Mouse (Mus musculus): ENCODE results near the gene Kcnh3. TPM values are rescaled to one million over a fixed set of nuclear protein-coding genes. Genes with fewer than 3 reads are reported as not detected.

The Kcnh3 gene
- polyA plus RNA-seq, 1 experiment: 3.0 TPM

DNA sequence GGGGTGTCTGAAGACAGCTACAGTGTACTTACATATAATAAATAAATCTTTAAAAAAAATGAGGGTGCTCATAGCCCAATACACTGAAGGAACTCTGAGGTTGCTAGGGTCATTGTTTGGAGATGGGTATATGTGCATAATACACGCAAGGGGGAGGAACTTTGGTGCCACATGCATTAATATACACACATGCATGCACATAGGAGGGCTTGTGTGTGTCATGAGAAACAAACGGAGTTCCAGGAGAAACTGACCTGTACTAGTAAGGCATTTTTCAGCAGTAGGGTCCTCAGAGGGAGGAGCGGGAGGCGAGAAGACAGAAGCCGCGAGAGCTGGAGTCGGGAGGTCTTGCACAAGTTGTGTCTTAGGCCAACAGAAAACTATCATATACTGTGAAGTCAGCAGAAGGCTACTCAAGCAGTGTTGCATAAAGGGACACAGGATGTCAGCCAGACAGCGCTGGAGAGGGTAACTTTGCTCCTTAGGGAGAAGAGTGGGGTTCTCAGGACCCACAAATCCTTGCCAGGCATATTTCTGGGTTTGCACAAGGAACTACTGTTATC, 34.6 kb downstream of the Kcnh3 start:
- H3K27ac ChIP-seq (ENCODE audit: insufficient read depth, low read depth, low read length): no peak overlapping the region
- H3K36me3 ChIP-seq (ENCODE audit: control insufficient read depth, insufficient read depth, low read length): no peaks in the 10 kb centered on the region
- H3K27me3 ChIP-seq (ENCODE audit: control insufficient read depth, insufficient read depth, low read length): no peaks in the 10 kb centered on the region
- peaks cover 15% of the 10 kb centered on the region; the same call in 1 of the 2 replicates for H3K4me1 ChIP-seq (ENCODE audit: control insufficient read depth, insufficient read depth, insufficient read length, low read length)
- 56% methylated on average over 8 of the region's 8 CpGs for WGBS
- TF ChIP-seq POLR2A (IDR thresholded peaks at IDR 0.05; ENCODE audit: low read depth, low read length): no peak
- TF ChIP-seq CTCF (IDR thresholded peaks at IDR 0.05; ENCODE audit: extremely low read depth, insufficient read length, insufficient replicate concordance, low read depth, low read length): no peak
- no peak overlapping the region for H3K4me3 ChIP-seq (ENCODE audit: low read depth, low read length)

DNA sequence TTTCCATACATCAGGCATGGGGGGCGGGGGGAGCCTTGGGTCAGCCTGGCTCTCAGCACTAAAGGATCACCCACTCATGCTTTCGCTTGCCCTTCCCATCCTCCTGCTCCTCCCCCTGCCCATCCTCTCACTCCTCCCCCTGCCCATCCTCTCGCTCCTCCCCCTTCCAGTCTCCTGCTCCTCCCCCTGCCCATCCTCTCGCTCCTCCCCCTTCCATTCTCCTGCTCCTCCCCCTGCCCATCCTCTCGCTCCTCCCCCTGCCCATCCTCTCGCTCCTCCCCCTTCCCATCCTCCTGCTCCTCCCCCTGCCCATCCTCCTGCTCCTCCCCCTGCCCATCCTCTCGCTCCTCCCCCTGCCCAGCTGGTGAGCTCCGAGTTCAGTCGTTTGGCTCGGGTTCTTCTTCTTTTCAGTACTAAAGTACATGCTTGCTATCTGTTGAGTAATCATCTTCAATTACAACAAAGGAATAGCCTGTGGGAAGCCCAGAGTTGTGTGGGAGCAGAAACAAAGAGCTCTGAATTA, 35.1 kb downstream of the Kcnh3 start:
- TF ChIP-seq CTCF (IDR thresholded peaks at IDR 0.05; ENCODE audit: extremely low read depth, insufficient read length, insufficient replicate concordance, low read depth, low read length): no peak
- peaks cover 11% of the 10 kb centered on the region; the same call in 1 of the 2 replicates for H3K4me1 ChIP-seq (ENCODE audit: control insufficient read depth, insufficient read depth, insufficient read length, low read length)
- 3% methylated on average over 7 of the region's 10 CpGs for WGBS
- H3K4me3 ChIP-seq (ENCODE audit: low read depth, low read length): no peak overlapping the region
- no peaks in the 10 kb centered on the region for H3K36me3 ChIP-seq (ENCODE audit: control insufficient read depth, insufficient read depth, low read length)
- H3K27me3 ChIP-seq (ENCODE audit: control insufficient read depth, insufficient read depth, low read length): no peaks in the 10 kb centered on the region
- H3K27ac ChIP-seq (ENCODE audit: insufficient read depth, low read depth, low read length): peak overlapping the region; percentile 24

DNA sequence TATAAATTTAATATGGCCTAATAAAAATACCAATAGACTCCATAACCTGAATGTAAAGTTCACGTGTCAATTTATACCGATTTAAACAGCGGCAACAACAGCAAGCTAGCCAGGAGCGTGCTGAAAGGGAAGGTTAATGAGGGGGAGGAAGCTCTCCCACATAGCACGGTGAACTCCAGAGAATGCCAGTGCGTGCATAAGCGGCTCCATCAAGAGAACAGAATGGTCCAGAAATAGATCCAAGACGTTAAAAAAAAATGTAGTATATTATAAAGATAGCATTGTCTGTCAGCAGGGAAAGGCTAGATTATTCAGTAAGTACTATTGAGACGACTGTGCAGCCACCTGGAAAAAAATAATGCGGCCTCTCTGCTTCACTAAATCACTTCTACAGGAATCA, 38.0 kb downstream of the Kcnh3 start:
- 42% methylated on average over 10 of the region's 10 CpGs for WGBS

DNA sequence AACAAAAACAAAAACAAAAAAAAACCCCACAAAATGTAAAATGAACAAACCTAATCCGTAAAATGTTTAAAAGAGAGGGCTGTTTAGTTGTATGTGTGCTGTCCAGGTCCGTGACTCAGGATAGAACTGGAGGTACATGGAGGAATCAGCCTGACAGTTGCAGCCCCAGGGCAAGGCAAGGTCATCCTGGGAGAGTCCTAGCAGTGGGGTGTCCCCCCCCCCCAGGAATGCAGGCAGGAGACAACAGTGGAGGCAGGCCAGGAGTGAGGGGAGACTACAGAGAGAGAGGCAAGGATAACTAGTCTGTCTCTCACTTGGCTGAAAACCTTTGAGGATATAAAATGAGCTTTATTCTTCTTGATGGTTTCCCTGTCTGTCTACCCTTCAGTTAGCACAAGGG, 39.7 kb downstream of the Kcnh3 start:
- H3K4me1 ChIP-seq (ENCODE audit: control insufficient read depth, insufficient read depth, insufficient read length, low read length): peaks cover 14% of the 10 kb centered on the region; the same call in 1 of the 2 replicates
- no peak overlapping the region for H3K4me3 ChIP-seq (ENCODE audit: low read depth, low read length)
- no peaks in the 10 kb centered on the region for H3K27me3 ChIP-seq (ENCODE audit: control insufficient read depth, insufficient read depth, low read length)
- 96% methylated on average over 2 of the region's 2 CpGs for WGBS
- TF ChIP-seq POLR2A (IDR thresholded peaks at IDR 0.05; ENCODE audit: low read depth, low read length): no peak
- no peak for TF ChIP-seq CTCF (IDR thresholded peaks at IDR 0.05; ENCODE audit: extremely low read depth, insufficient read length, insufficient replicate concordance, low read depth, low read length)
- H3K36me3 ChIP-seq (ENCODE audit: control insufficient read depth, insufficient read depth, low read length): no peaks in the 10 kb centered on the region
- H3K27ac ChIP-seq (ENCODE audit: insufficient read depth, low read depth, low read length): no peak overlapping the region

More for the DNA sequence above, 38.0 kb downstream of the Kcnh3 start:
- Histone ChIP-seq H3K4me3 (ENCODE audit: low read depth, low read length) (no peak overlapping the region), H3K4me1 (ENCODE audit: control insufficient read depth, insufficient read depth, insufficient read length, low read length) (peaks cover 14% of the 10 kb centered on the region; the same call in 1 of the 2 replicates), H3K36me3 (ENCODE audit: control insufficient read depth, insufficient read depth, low read length) (no peaks in the 10 kb centered on the region), H3K27me3 (ENCODE audit: control insufficient read depth, insufficient read depth, low read length) (no peaks in the 10 kb centered on the region), H3K27ac (ENCODE audit: insufficient read depth, low read depth, low read length) (no peak overlapping the region)
- no peak for TF ChIP-seq CTCF (IDR thresholded peaks at IDR 0.05; ENCODE audit: extremely low read depth, insufficient read length, insufficient replicate concordance, low read depth, low read length)
- no peak for TF ChIP-seq POLR2A (IDR thresholded peaks at IDR 0.05; ENCODE audit: low read depth, low read length)

DNA sequence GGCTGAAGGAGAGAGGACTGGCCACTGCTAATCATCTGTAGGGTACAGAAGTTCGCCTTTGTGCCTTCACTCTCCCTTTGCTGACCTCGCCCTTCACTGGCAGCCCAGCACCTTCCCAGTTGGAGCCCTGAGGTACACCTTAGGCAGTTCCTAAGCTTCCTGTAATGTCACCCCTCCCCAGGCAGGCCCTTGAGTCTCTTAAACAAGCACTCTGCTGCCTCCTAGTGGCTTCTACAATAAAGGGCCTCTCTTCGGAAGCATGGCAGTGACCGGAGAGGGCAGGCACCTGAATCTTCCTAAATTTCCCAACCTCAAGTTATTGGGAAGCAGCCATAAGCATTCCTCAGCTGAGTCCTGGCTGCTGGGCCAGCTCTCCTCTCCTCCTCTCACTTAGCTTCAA, 41.0 kb downstream of the Kcnh3 start:
- peaks cover 10% of the 10 kb centered on the region; the same call in 1 of the 2 replicates for H3K4me1 ChIP-seq (ENCODE audit: control insufficient read depth, insufficient read depth, insufficient read length, low read length)
- WGBS: 14% methylated on average over 4 of the region's 4 CpGs
- TF ChIP-seq POLR2A (IDR thresholded peaks at IDR 0.05; ENCODE audit: low read depth, low read length) (no peak), CTCF (IDR thresholded peaks at IDR 0.05; ENCODE audit: extremely low read depth, insufficient read length, insufficient replicate concordance, low read depth, low read length) (peak; percentile 87; the same call in 1 of the 2 replicates)
- H3K27me3 ChIP-seq (ENCODE audit: control insufficient read depth, insufficient read depth, low read length): no peaks in the 10 kb centered on the region
- H3K27ac ChIP-seq (ENCODE audit: insufficient read depth, low read depth, low read length): no peak overlapping the region
- H3K4me3 ChIP-seq (ENCODE audit: low read depth, low read length): no peak overlapping the region
- no peaks in the 10 kb centered on the region for H3K36me3 ChIP-seq (ENCODE audit: control insufficient read depth, insufficient read depth, low read length)

DNA sequence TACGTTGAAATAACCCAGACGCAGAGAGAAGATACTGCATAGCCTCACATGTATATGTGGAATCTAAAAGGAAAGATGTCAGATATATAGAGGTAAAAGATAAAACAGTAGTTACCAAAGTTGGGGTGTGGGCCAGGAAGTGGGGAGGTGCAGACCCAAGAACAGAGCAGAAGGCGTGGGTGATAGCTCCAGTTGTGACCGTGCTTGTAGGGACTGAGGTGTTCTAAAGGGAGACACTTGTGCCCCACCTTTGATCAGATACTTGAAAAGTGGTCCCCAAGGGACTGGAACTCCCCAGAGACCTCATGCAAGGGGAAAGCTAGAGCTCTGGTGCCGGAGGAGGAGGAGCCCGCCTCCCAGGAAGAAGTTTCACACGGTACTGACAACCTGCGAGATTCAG, 51.4 kb downstream of the Kcnh3 start:
- H3K27ac ChIP-seq (ENCODE audit: insufficient read depth, low read depth, low read length): no peak overlapping the region
- 90% methylated on average over 8 of the region's 8 CpGs for WGBS
- no peaks in the 10 kb centered on the region for H3K27me3 ChIP-seq (ENCODE audit: control insufficient read depth, insufficient read depth, low read length)
- no peaks in the 10 kb centered on the region for H3K4me1 ChIP-seq (ENCODE audit: control insufficient read depth, insufficient read depth, insufficient read length, low read length)
- TF ChIP-seq CTCF (IDR thresholded peaks at IDR 0.05; ENCODE audit: extremely low read depth, insufficient read length, insufficient replicate concordance, low read depth, low read length) (no peak), POLR2A (IDR thresholded peaks at IDR 0.05; ENCODE audit: low read depth, low read length) (no peak)
- H3K36me3 ChIP-seq (ENCODE audit: control insufficient read depth, insufficient read depth, low read length): no peaks in the 10 kb centered on the region
- H3K4me3 ChIP-seq (ENCODE audit: low read depth, low read length): no peak overlapping the region

DNA sequence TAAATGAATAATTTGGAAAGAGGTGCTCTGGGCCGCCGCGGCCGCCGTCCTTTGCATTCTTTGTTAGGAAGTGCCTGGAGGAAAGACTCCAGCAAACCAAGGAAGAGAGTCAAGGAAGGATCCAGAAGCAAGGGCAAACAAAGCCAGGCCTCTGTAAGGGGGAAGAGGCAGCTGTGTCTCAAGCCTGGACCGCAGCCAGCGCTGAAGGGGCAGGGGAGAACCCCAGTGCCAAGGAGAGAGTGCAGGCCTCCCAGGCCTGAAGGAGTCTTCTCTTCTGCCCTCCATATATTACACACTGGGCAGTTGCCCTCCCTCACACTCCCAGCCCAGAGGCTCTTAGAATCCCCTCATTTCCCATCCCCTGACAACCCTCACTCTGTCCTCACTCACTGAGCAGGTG, 53.6 kb downstream of the Kcnh3 start:
- H3K27me3 ChIP-seq (ENCODE audit: control insufficient read depth, insufficient read depth, low read length): no peaks in the 10 kb centered on the region
- no peak overlapping the region for H3K4me3 ChIP-seq (ENCODE audit: low read depth, low read length)
- WGBS: 50% methylated on average over 7 of the region's 7 CpGs
- H3K36me3 ChIP-seq (ENCODE audit: control insufficient read depth, insufficient read depth, low read length): no peaks in the 10 kb centered on the region
- H3K4me1 ChIP-seq (ENCODE audit: control insufficient read depth, insufficient read depth, insufficient read length, low read length): no peaks in the 10 kb centered on the region
- no peak overlapping the region for H3K27ac ChIP-seq (ENCODE audit: insufficient read depth, low read depth, low read length)
- no peak for TF ChIP-seq CTCF (IDR thresholded peaks at IDR 0.05; ENCODE audit: extremely low read depth, insufficient read length, insufficient replicate concordance, low read depth, low read length)
- no peak for TF ChIP-seq POLR2A (IDR thresholded peaks at IDR 0.05; ENCODE audit: low read depth, low read length)
